In genomic region chr13:45325736-45326293, GRCm38 (mm10) we compare ENCODE assay signal across 19 mouse cellular contexts.
DNase-seq lines count a peak whose midpoint lies in the region; TF ChIP-seq lines count a peak whose summit lies in the region.
"Had no signal": no experiment of that assay in that cellular context is flagged by ENCODE, and none has a peak within 500 bp of the region (broad histone marks: within the 10 kb centered on the region; RNA-seq: fewer than 3 reads in every experiment).

No protein-coding gene starts in this region.

- intact Hi-C loops in left cerebral cortex, postnatal 14 days (cut with DNase I), result no loop called here

- no peak overlapping the region for H3K4me3 ChIP-seq in bone marrow, adult 2 months (replicated peaks; ENCODE audit: control insufficient read depth, low read depth, low read length)
- H3K4me3 ChIP-seq: embryonic facial prominence, embryonic 15.5 days; heart, embryonic 12.5 days; hindbrain, embryonic 13.5 days; megakaryocyte, embryonic 14.5 days; neural tube, embryonic 12.5 days had no signal

- no peak for TF ChIP-seq POLR2A in bone marrow, adult 2 months (IDR thresholded peaks at IDR 0.05; ENCODE audit: borderline replicate concordance, control insufficient read depth, low read depth, low read length)
- TF ChIP-seq POLR2A in brain, embryonic 14.5 days (IDR thresholded peaks at IDR 0.05; ENCODE audit: borderline replicate concordance, extremely low read depth, insufficient read depth, insufficient read length, poor library complexity, severe bottlenecking), result no peak

- H3K27ac ChIP-seq in bone marrow, adult 2 months (ENCODE audit: control insufficient read depth, insufficient read depth, low read depth, low read length, poor library complexity), result peak overlapping the region; percentile 12; the same call in 1 of the 2 replicates
- H3K27ac ChIP-seq: embryonic facial prominence, embryonic 15.5 days; hindbrain, embryonic 13.5 days; neural tube, embryonic 12.5 days had no signal

- 72% methylated on average over 7 of the region's 7 CpGs for WGBS in bone marrow, adult 2 months

- TF ChIP-seq CTCF in bone marrow, adult 2 months (IDR thresholded peaks at IDR 0.05; ENCODE audit: control insufficient read depth, insufficient read depth, low read length), result no peak
- no peak for TF ChIP-seq CTCF in brain, embryonic 14.5 days (IDR thresholded peaks at IDR 0.05; ENCODE audit: borderline replicate concordance, extremely low read depth, insufficient read depth, insufficient read length)

- H3K4me1 ChIP-seq in bone marrow, adult 2 months (ENCODE audit: control insufficient read depth, insufficient read depth, low read length), result peaks cover 10% of the 10 kb centered on the region
- H3K4me1 ChIP-seq: embryonic facial prominence, embryonic 15.5 days; hindbrain, embryonic 13.5 days; neural tube, embryonic 12.5 days had no signal

- peak; percentile 28 to 69 for DNase-seq in left cerebral cortex, postnatal 14 days (ENCODE audit: low spot score in 2 of 2)
- DNase-seq in left cerebral cortex, adult 11 months (ENCODE audit: low spot score), result no peak
- peak; percentile 41 for DNase-seq in brain, embryonic 14.5 days (ENCODE audit: low read depth)
- peak; percentile 19 for DNase-seq in right cerebral cortex, postnatal 14 days
- DNase-seq in cerebellum, postnatal 14 days, result no peak
- DNase-seq in kidney, adult 9 months, result no peak
- DNase-seq: cerebellum, postnatal 10 days; embryo, embryonic 11 days; heart, postnatal 14 days; kidney, adult 2 months; kidney, postnatal 25 days; lung, adult 18-20 months; lung, postnatal 14 days had no signal

Comparison
In these comparisons a context has a peak if more than half of its experiments do, and no peak if none do; other contexts are left out.
1. DNase-seq: peak in left cerebral cortex, postnatal 14 days (2 of 2), brain, embryonic 14.5 days (single experiment) and right cerebral cortex, postnatal 14 days (single experiment); none in left cerebral cortex, adult 11 months (single experiment), cerebellum, postnatal 14 days (0 of 2) and kidney, adult 9 months (single experiment).